Mouse (Mus musculus): Measurements from ENCODE around the gene Tspan18.

DNA sequence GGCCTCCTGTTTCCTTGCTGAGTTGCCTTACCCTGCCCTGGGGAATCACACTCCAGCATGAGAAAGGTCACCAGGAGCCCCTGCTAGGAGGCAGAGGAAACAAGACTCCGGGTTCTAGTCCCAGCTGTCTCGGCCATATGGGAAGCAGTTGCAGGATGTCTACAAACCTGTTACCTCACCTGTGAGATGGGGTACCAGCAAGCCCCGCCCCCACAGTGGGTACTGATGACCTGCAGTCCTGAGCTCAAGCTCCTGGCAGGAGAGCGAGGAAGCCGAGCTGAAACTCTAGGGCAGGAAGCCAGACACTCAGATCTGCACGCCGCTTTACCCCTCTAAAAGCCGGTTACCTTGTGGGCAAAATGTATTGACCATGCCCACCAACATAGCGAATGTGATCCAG lies 31.1 kb upstream of the Tspan18 start:
- TF ChIP-seq CTCF (IDR thresholded peaks at IDR 0.05; ENCODE audit: borderline replicate concordance, extremely low read depth, insufficient read depth, insufficient read length) (no peak), POLR2A (IDR thresholded peaks at IDR 0.05; ENCODE audit: borderline replicate concordance, extremely low read depth, insufficient read depth, insufficient read length, poor library complexity, severe bottlenecking) (no peak)

Data from brain, embryonic 14.5 days (tissue).